Mouse (Mus musculus): ENCODE measurements around the gene Dis3l2. TPM values are rescaled to one million over a fixed set of nuclear protein-coding genes. Genes with fewer than 3 reads are reported as not detected.

Dis3l2 gene
- total RNA-seq, 2 experiments from 2014 or later = 11.7 to 14.2 TPM

- DNase-seq = no peak
- intact Hi-C loops (cut with DNase I) = no loop called here
- Histone ChIP-seq H3K4me3 (no peak overlapping the region), H3K27ac (no peak overlapping the region)
- no peak for TF ChIP-seq CTCF (IDR thresholded peaks at IDR 0.05)
Observed at GRCm38 (mm10) chr1:86878743-86879142, 175.1 kb downstream of the Dis3l2 start.

GRCm38 (mm10) chr1:86879547-86879946, 175.9 kb downstream of the Dis3l2 start:
- DNase-seq = no peak
- no peak for TF ChIP-seq CTCF (IDR thresholded peaks at IDR 0.05)
- intact Hi-C loops (cut with DNase I) = no loop called here

GRCm38 (mm10) chr1:86887060-86887459, 183.5 kb downstream of the Dis3l2 start:
- no peak overlapping the region for H3K27ac ChIP-seq
- no peak for DNase-seq
- intact Hi-C loops (cut with DNase I) = no loop called here
- no peak overlapping the region for H3K4me3 ChIP-seq
- no peak for TF ChIP-seq CTCF (IDR thresholded peaks at IDR 0.05)

More at GRCm38 (mm10) chr1:86879547-86879946, 175.9 kb downstream of the Dis3l2 start:
- Histone ChIP-seq H3K4me3 (no peak overlapping the region), H3K27ac (no peak overlapping the region)

GRCm38 (mm10) chr1:86912481-86912880, 208.9 kb downstream of the Dis3l2 start:
- intact Hi-C loops (cut with DNase I) = no loop called here
- TF ChIP-seq CTCF (IDR thresholded peaks at IDR 0.05) = no peak
- no peak for DNase-seq
- Histone ChIP-seq H3K4me3 (no peak overlapping the region), H3K27ac (no peak overlapping the region)

- DNase-seq = no peak
- intact Hi-C loops (cut with DNase I) = no loop called here
- TF ChIP-seq CTCF (IDR thresholded peaks at IDR 0.05) = no peak
- no peak overlapping the region for H3K27ac ChIP-seq
- H3K4me3 ChIP-seq = no peak overlapping the region
Observed at GRCm38 (mm10) chr1:86913896-86914295, 210.3 kb downstream of the Dis3l2 start.

- H3K27ac ChIP-seq = no peak overlapping the region
- peak; percentile 42; the same call in 1 of the 2 replicates for TF ChIP-seq CTCF (IDR thresholded peaks at IDR 0.05)
- intact Hi-C loops (cut with DNase I) = no loop called here
- H3K4me3 ChIP-seq = no peak overlapping the region
- DNase-seq = no peak
Observed at GRCm38 (mm10) chr1:86914697-86915096, 211.1 kb downstream of the Dis3l2 start.

GRCm38 (mm10) chr1:86916355-86916984, 212.9 kb downstream of the Dis3l2 start:
- DNase-seq = no peak
- intact Hi-C loops (cut with DNase I) = no loop called here
- no peak overlapping the region for H3K27ac ChIP-seq
- no peak overlapping the region for H3K4me3 ChIP-seq
- no peak for TF ChIP-seq CTCF (IDR thresholded peaks at IDR 0.05)

- intact Hi-C loops (cut with DNase I) = no loop called here
- Histone ChIP-seq H3K27ac (no peak overlapping the region), H3K4me3 (no peak overlapping the region)
- no peak for TF ChIP-seq CTCF (IDR thresholded peaks at IDR 0.05)
- DNase-seq = no peak
Observed at GRCm38 (mm10) chr1:86925776-86926175, 222.2 kb downstream of the Dis3l2 start.

GRCm38 (mm10) chr1:86931606-86932379, 228.2 kb downstream of the Dis3l2 start:
- Histone ChIP-seq H3K4me3 (no peak overlapping the region), H3K27ac (0 out of 2 replicates have a peak overlapping the region, but pooled peaks have one; percentile 4)
- TF ChIP-seq CTCF (IDR thresholded peaks at IDR 0.05) = no peak
- DNase-seq = no peak
- intact Hi-C loops (cut with DNase I) = no loop called here

- H3K4me3 ChIP-seq = no peak overlapping the region
- no peak overlapping the region for H3K27ac ChIP-seq
- DNase-seq = no peak
- intact Hi-C loops (cut with DNase I) = no loop called here
- TF ChIP-seq CTCF (IDR thresholded peaks at IDR 0.05) = no peak
Observed at GRCm38 (mm10) chr1:86932810-86933209, 229.2 kb downstream of the Dis3l2 start.

GRCm38 (mm10) chr1:86933656-86934055, 230.0 kb downstream of the Dis3l2 start:
- TF ChIP-seq CTCF (IDR thresholded peaks at IDR 0.05) = no peak
- DNase-seq = no peak
- intact Hi-C loops (cut with DNase I) = no loop called here
- no peak overlapping the region for H3K4me3 ChIP-seq
- no peak overlapping the region for H3K27ac ChIP-seq

- TF ChIP-seq CTCF (IDR thresholded peaks at IDR 0.05) = no peak
- Histone ChIP-seq H3K27ac (no peak overlapping the region), H3K4me3 (no peak overlapping the region)
- intact Hi-C loops (cut with DNase I) = no loop called here
- DNase-seq = no peak
Observed at GRCm38 (mm10) chr1:86951501-86952205, 248.0 kb downstream of the Dis3l2 start.

- no peak for DNase-seq
Observed at GRCm38 (mm10) chr1:86955801-86956200, 252.2 kb downstream of the Dis3l2 start.

More at GRCm38 (mm10) chr1:86955801-86956200, 252.2 kb downstream of the Dis3l2 start:
- Histone ChIP-seq H3K4me3 (no peak overlapping the region), H3K27ac (0 out of 2 replicates have a peak overlapping the region, but pooled peaks have one; percentile 43)
- intact Hi-C loops (cut with DNase I) = no loop called here
- TF ChIP-seq CTCF (IDR thresholded peaks at IDR 0.05) = no peak

Measured in gastrocnemius, adult 2 months (tissue).